Mouse (Mus musculus): ENCODE measurements around the gene Plcb1. TPM values are rescaled to one million over a fixed set of nuclear protein-coding genes. Genes with fewer than 3 reads are reported as not detected.

The Plcb1 gene
- polyA plus RNA-seq, 1 experiment, result 2.1 TPM

GRCm38 (mm10) chr2:135101943-135102342, 316.1 kb downstream of the Plcb1 start:
- 88% methylated on average over 1 of the region's 1 CpGs for WGBS
- no peaks in the 10 kb centered on the region for H3K36me3 ChIP-seq (ENCODE audit: control insufficient read depth, insufficient read depth, low read length)
- TF ChIP-seq POLR2A (IDR thresholded peaks at IDR 0.05; ENCODE audit: low read depth, low read length), result no peak
- TF ChIP-seq CTCF (IDR thresholded peaks at IDR 0.05; ENCODE audit: extremely low read depth, insufficient read length, insufficient replicate concordance, low read depth, low read length), result no peak
- H3K4me1 ChIP-seq (ENCODE audit: control insufficient read depth, insufficient read depth, insufficient read length, low read length), result no peaks in the 10 kb centered on the region
- no peaks in the 10 kb centered on the region for H3K27me3 ChIP-seq (ENCODE audit: control insufficient read depth, insufficient read depth, low read length)
- no peak overlapping the region for H3K4me3 ChIP-seq (ENCODE audit: low read depth, low read length)
- no peak overlapping the region for H3K27ac ChIP-seq (ENCODE audit: insufficient read depth, low read depth, low read length)

- H3K4me3 ChIP-seq (ENCODE audit: low read depth, low read length), result no peak overlapping the region
- TF ChIP-seq POLR2A (IDR thresholded peaks at IDR 0.05; ENCODE audit: low read depth, low read length), result no peak
- no peak for TF ChIP-seq CTCF (IDR thresholded peaks at IDR 0.05; ENCODE audit: extremely low read depth, insufficient read length, insufficient replicate concordance, low read depth, low read length)
- H3K27me3 ChIP-seq (ENCODE audit: control insufficient read depth, insufficient read depth, low read length), result no peaks in the 10 kb centered on the region
- H3K36me3 ChIP-seq (ENCODE audit: control insufficient read depth, insufficient read depth, low read length), result no peaks in the 10 kb centered on the region
- H3K4me1 ChIP-seq (ENCODE audit: control insufficient read depth, insufficient read depth, insufficient read length, low read length), result no peaks in the 10 kb centered on the region
- 94% methylated on average over 4 of the region's 4 CpGs for WGBS
- no peak overlapping the region for H3K27ac ChIP-seq (ENCODE audit: insufficient read depth, low read depth, low read length)
Observed at GRCm38 (mm10) chr2:135106649-135107048, 320.8 kb downstream of the Plcb1 start.

- Histone ChIP-seq H3K4me3 (ENCODE audit: low read depth, low read length) (no peak overlapping the region), H3K27ac (ENCODE audit: insufficient read depth, low read depth, low read length) (no peak overlapping the region), H3K4me1 (ENCODE audit: control insufficient read depth, insufficient read depth, insufficient read length, low read length) (no peaks in the 10 kb centered on the region), H3K27me3 (ENCODE audit: control insufficient read depth, insufficient read depth, low read length) (no peaks in the 10 kb centered on the region), H3K36me3 (ENCODE audit: control insufficient read depth, insufficient read depth, low read length) (no peaks in the 10 kb centered on the region)
- TF ChIP-seq CTCF (IDR thresholded peaks at IDR 0.05; ENCODE audit: extremely low read depth, insufficient read length, insufficient replicate concordance, low read depth, low read length) (no peak), POLR2A (IDR thresholded peaks at IDR 0.05; ENCODE audit: low read depth, low read length) (no peak)
- 69% methylated on average over 2 of the region's 2 CpGs for WGBS
Observed at GRCm38 (mm10) chr2:135108607-135109006, 322.7 kb downstream of the Plcb1 start.

- TF ChIP-seq POLR2A (IDR thresholded peaks at IDR 0.05; ENCODE audit: low read depth, low read length) (no peak), CTCF (IDR thresholded peaks at IDR 0.05; ENCODE audit: extremely low read depth, insufficient read length, insufficient replicate concordance, low read depth, low read length) (no peak)
- Histone ChIP-seq H3K27ac (ENCODE audit: insufficient read depth, low read depth, low read length) (no peak overlapping the region), H3K27me3 (ENCODE audit: control insufficient read depth, insufficient read depth, low read length) (no peaks in the 10 kb centered on the region), H3K36me3 (ENCODE audit: control insufficient read depth, insufficient read depth, low read length) (no peaks in the 10 kb centered on the region), H3K4me3 (ENCODE audit: low read depth, low read length) (no peak overlapping the region), H3K4me1 (ENCODE audit: control insufficient read depth, insufficient read depth, insufficient read length, low read length) (no peaks in the 10 kb centered on the region)
- WGBS, result 83% methylated on average over 3 of the region's 3 CpGs
Observed at GRCm38 (mm10) chr2:135114501-135115128, 328.7 kb downstream of the Plcb1 start.

GRCm38 (mm10) chr2:135123057-135123456, 337.2 kb downstream of the Plcb1 start:
- WGBS, result 70% methylated on average over 4 of the region's 4 CpGs
- Histone ChIP-seq H3K4me3 (ENCODE audit: low read depth, low read length) (no peak overlapping the region), H3K27me3 (ENCODE audit: control insufficient read depth, insufficient read depth, low read length) (no peaks in the 10 kb centered on the region), H3K4me1 (ENCODE audit: control insufficient read depth, insufficient read depth, insufficient read length, low read length) (no peaks in the 10 kb centered on the region), H3K36me3 (ENCODE audit: control insufficient read depth, insufficient read depth, low read length) (no peaks in the 10 kb centered on the region), H3K27ac (ENCODE audit: insufficient read depth, low read depth, low read length) (no peak overlapping the region)
- no peak for TF ChIP-seq CTCF (IDR thresholded peaks at IDR 0.05; ENCODE audit: extremely low read depth, insufficient read length, insufficient replicate concordance, low read depth, low read length)
- TF ChIP-seq POLR2A (IDR thresholded peaks at IDR 0.05; ENCODE audit: low read depth, low read length), result no peak

GRCm38 (mm10) chr2:135123695-135124343, 338.0 kb downstream of the Plcb1 start:
- TF ChIP-seq CTCF (IDR thresholded peaks at IDR 0.05; ENCODE audit: extremely low read depth, insufficient read length, insufficient replicate concordance, low read depth, low read length) (no peak), POLR2A (IDR thresholded peaks at IDR 0.05; ENCODE audit: low read depth, low read length) (no peak)

GRCm38 (mm10) chr2:135140576-135140975, 354.7 kb downstream of the Plcb1 start:
- no peaks in the 10 kb centered on the region for H3K27me3 ChIP-seq (ENCODE audit: control insufficient read depth, insufficient read depth, low read length)
- H3K27ac ChIP-seq (ENCODE audit: insufficient read depth, low read depth, low read length), result no peak overlapping the region
- no peaks in the 10 kb centered on the region for H3K4me1 ChIP-seq (ENCODE audit: control insufficient read depth, insufficient read depth, insufficient read length, low read length)
- no peak overlapping the region for H3K4me3 ChIP-seq (ENCODE audit: low read depth, low read length)
- WGBS, result 18% methylated on average over 8 of the region's 8 CpGs
- no peak for TF ChIP-seq CTCF (IDR thresholded peaks at IDR 0.05; ENCODE audit: extremely low read depth, insufficient read length, insufficient replicate concordance, low read depth, low read length)
- no peak for TF ChIP-seq POLR2A (IDR thresholded peaks at IDR 0.05; ENCODE audit: low read depth, low read length)
- no peaks in the 10 kb centered on the region for H3K36me3 ChIP-seq (ENCODE audit: control insufficient read depth, insufficient read depth, low read length)

More at GRCm38 (mm10) chr2:135123695-135124343, 338.0 kb downstream of the Plcb1 start:
- WGBS, result 74% methylated on average over 4 of the region's 4 CpGs
- Histone ChIP-seq H3K27ac (ENCODE audit: insufficient read depth, low read depth, low read length) (no peak overlapping the region), H3K27me3 (ENCODE audit: control insufficient read depth, insufficient read depth, low read length) (no peaks in the 10 kb centered on the region), H3K4me1 (ENCODE audit: control insufficient read depth, insufficient read depth, insufficient read length, low read length) (no peaks in the 10 kb centered on the region), H3K36me3 (ENCODE audit: control insufficient read depth, insufficient read depth, low read length) (no peaks in the 10 kb centered on the region), H3K4me3 (ENCODE audit: low read depth, low read length) (no peak overlapping the region)
